Mouse (Mus musculus): ENCODE measurements around the gene Shisal1. TPM values are rescaled to one million over a fixed set of nuclear protein-coding genes. Genes with fewer than 3 reads are reported as not detected.

Gene Shisal1
- total and polyA plus RNA-seq, 3 experiments = not detected

GRCm38 (mm10) chr15:84372801-84373200 lies 74.1 kb downstream of the Shisal1 start:
- TF ChIP-seq MYC (IDR thresholded peaks at IDR 0.05; ENCODE audit: low read depth, low read length) = no peak
- TF ChIP-seq POLR2AphosphoS5 (IDR thresholded peaks at IDR 0.05; ENCODE audit: borderline replicate concordance, low read depth, low read length) = no peak
- no peak for TF ChIP-seq CHD2 (IDR thresholded peaks at IDR 0.05; ENCODE audit: low read length)
- no peak for TF ChIP-seq CTCF (IDR thresholded peaks at IDR 0.05 in 2 of 3, conservative IDR thresholded peaks at IDR 0.05 in 1 of 3; ENCODE audit: control insufficient read depth in 1 of 3, insufficient read depth in 1 of 3, low read depth in 2 of 3, low read length in 3 of 3, poor library complexity in 1 of 3, severe bottlenecking in 1 of 3)
- no peak for TF ChIP-seq RCOR1 (IDR thresholded peaks at IDR 0.05; ENCODE audit: low read depth, low read length)
- TF ChIP-seq USF2 (IDR thresholded peaks at IDR 0.05; ENCODE audit: borderline replicate concordance in 1 of 2, insufficient read depth in 1 of 2, low read depth in 1 of 2, low read length in 2 of 2) = no peak
- no peak for TF ChIP-seq KAT2A (conservative IDR thresholded peaks at IDR 0.05; ENCODE audit: low read depth, low read length)
- no peak for TF ChIP-seq ZNF384 (IDR thresholded peaks at IDR 0.05; ENCODE audit: low read depth, low read length)
- no peak for TF ChIP-seq EP300 (IDR thresholded peaks at IDR 0.05; ENCODE audit: low read depth in 1 of 2, low read length in 2 of 2)
- H3K4me3 ChIP-seq (ENCODE audit: control insufficient read depth in 1 of 2, insufficient read depth in 1 of 2, low read depth in 2 of 2, low read length in 2 of 2) = no peak overlapping the region

DNA sequence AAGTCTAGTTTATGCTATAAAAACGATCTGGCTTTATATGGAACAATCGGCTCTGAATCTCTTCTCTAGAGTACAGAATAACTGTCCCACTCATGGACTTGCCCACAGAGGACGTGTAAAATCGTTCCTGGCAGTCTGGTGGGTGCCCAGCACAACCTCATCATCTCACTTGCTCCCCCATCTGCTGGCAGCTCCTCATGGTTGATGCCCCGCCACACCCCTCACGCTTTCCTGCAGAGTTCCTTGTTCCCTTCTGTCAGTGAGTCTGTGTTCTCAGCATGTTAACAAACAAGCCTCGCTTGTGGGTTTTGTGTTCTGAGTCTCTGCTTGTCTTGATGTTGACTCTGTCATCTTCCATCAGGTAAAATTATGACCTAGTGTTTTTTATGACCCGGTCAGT lies 79.5 kb downstream of the Shisal1 start:
- H3K9me3 ChIP-seq (replicated peaks; ENCODE audit: insufficient read depth, low read length) = no peaks in the 10 kb centered on the region

More at GRCm38 (mm10) chr15:84372801-84373200, 74.1 kb downstream of the Shisal1 start:
- DNase-seq (ENCODE audit: low read depth, low spot score) = no peak
- Histone ChIP-seq H3K36me3 (ENCODE audit: control insufficient read depth in 1 of 2, insufficient read depth in 2 of 2, low read length in 2 of 2) (no peaks in the 10 kb centered on the region), H3K9ac (ENCODE audit: control insufficient read depth, low read depth, low read length, poor library complexity, severe bottlenecking) (no peak overlapping the region), H3K79me2 (ENCODE audit: control insufficient read depth, insufficient read depth, low read length, poor library complexity) (no peaks in the 10 kb centered on the region), H3K9me3 (replicated peaks; ENCODE audit: insufficient read depth, low read length) (no peaks in the 10 kb centered on the region), H3K27ac (ENCODE audit: control insufficient read depth, low read depth, low read length) (no peak overlapping the region), H3K27me3 (ENCODE audit: control insufficient read depth in 1 of 2, insufficient read depth in 2 of 2, low read length in 2 of 2) (no peaks in the 10 kb centered on the region), H3K4me1 (ENCODE audit: control insufficient read depth in 1 of 2, insufficient read depth in 2 of 2, low read length in 2 of 2) (no peaks in the 10 kb centered on the region)

More for the DNA sequence above, 79.5 kb downstream of the Shisal1 start:
- no peaks in the 10 kb centered on the region for H3K4me1 ChIP-seq (ENCODE audit: control insufficient read depth in 1 of 2, insufficient read depth in 2 of 2, low read length in 2 of 2)
- H3K27ac ChIP-seq (ENCODE audit: control insufficient read depth, low read depth, low read length) = no peak overlapping the region
- TF ChIP-seq UBTF (IDR thresholded peaks at IDR 0.05; ENCODE audit: borderline replicate concordance, insufficient read depth, low read depth, low read length) (no peak), ZC3H11A (IDR thresholded peaks at IDR 0.05; ENCODE audit: low read depth, low read length) (no peak), TCF12 (IDR thresholded peaks at IDR 0.05; ENCODE audit: low read depth, low read length) (no peak), E2F4 (IDR thresholded peaks at IDR 0.05; ENCODE audit: borderline replicate concordance, low read depth, low read length) (no peak), USF1 (IDR thresholded peaks at IDR 0.05; ENCODE audit: low read depth, low read length) (no peak), BHLHE40 (IDR thresholded peaks at IDR 0.05; ENCODE audit: borderline replicate concordance, low read depth, low read length) (no peak), ZKSCAN1 (IDR thresholded peaks at IDR 0.05; ENCODE audit: low read depth, low read length) (no peak), POLR2AphosphoS5 (IDR thresholded peaks at IDR 0.05; ENCODE audit: borderline replicate concordance, low read depth, low read length) (no peak), ETS1 (IDR thresholded peaks at IDR 0.05; ENCODE audit: low read depth, low read length) (no peak), ELF1 (IDR thresholded peaks at IDR 0.05; ENCODE audit: low read depth, low read length) (no peak), MEF2A (IDR thresholded peaks at IDR 0.05; ENCODE audit: extremely low read depth, insufficient replicate concordance, low read depth, low read length, poor library complexity, severe bottlenecking) (no peak), SMC3 (IDR thresholded peaks at IDR 0.05; ENCODE audit: low read depth, low read length) (no peak), USF2 (IDR thresholded peaks at IDR 0.05; ENCODE audit: borderline replicate concordance in 1 of 2, insufficient read depth in 1 of 2, low read depth in 1 of 2, low read length in 2 of 2) (no peak), CTCF (IDR thresholded peaks at IDR 0.05 in 2 of 3, conservative IDR thresholded peaks at IDR 0.05 in 1 of 3; ENCODE audit: control insufficient read depth in 1 of 3, insufficient read depth in 1 of 3, low read depth in 2 of 3, low read length in 3 of 3, poor library complexity in 1 of 3, severe bottlenecking in 1 of 3) (no peak), POLR2A (IDR thresholded peaks at IDR 0.05; ENCODE audit: control insufficient read depth in 1 of 2, insufficient read depth in 1 of 2, low read depth in 1 of 2, low read length in 2 of 2, poor library complexity in 1 of 2) (no peak), MXI1 (IDR thresholded peaks at IDR 0.05; ENCODE audit: low read depth, low read length) (no peak), KAT2A (conservative IDR thresholded peaks at IDR 0.05; ENCODE audit: low read depth, low read length) (no peak), RCOR1 (IDR thresholded peaks at IDR 0.05; ENCODE audit: low read depth, low read length) (no peak), GATA1 (IDR thresholded peaks at IDR 0.05; ENCODE audit: low read depth, low read length) (no peak)
- no peaks in the 10 kb centered on the region for H3K79me2 ChIP-seq (ENCODE audit: control insufficient read depth, insufficient read depth, low read length, poor library complexity)
- no peaks in the 10 kb centered on the region for H3K27me3 ChIP-seq (ENCODE audit: control insufficient read depth in 1 of 2, insufficient read depth in 2 of 2, low read length in 2 of 2)
- H3K4me3 ChIP-seq (ENCODE audit: control insufficient read depth in 1 of 2, insufficient read depth in 1 of 2, low read depth in 2 of 2, low read length in 2 of 2) = no peak overlapping the region
- no peak overlapping the region for H3K9ac ChIP-seq (ENCODE audit: control insufficient read depth, low read depth, low read length, poor library complexity, severe bottlenecking)
- no peak for DNase-seq (ENCODE audit: low read depth, low spot score)
- H3K36me3 ChIP-seq (ENCODE audit: control insufficient read depth in 1 of 2, insufficient read depth in 2 of 2, low read length in 2 of 2) = no peaks in the 10 kb centered on the region
